Mouse (Mus musculus) embryo, embryonic 9.5 days (tissue): ENCODE measurements around the gene Pik3cb.

Source experiments
- DNase-seq: peaks from one replicate; pipeline ENCODE4 v3.0.0-alpha.2; 2017; ENCODE audit errors: extremely low spot score

Gene Pik3cb

GRCm38 (mm10) chr9:99009069-99009897 is 131.1 kb downstream of the Pik3cb start:
- no peak for DNase-seq

DNA sequence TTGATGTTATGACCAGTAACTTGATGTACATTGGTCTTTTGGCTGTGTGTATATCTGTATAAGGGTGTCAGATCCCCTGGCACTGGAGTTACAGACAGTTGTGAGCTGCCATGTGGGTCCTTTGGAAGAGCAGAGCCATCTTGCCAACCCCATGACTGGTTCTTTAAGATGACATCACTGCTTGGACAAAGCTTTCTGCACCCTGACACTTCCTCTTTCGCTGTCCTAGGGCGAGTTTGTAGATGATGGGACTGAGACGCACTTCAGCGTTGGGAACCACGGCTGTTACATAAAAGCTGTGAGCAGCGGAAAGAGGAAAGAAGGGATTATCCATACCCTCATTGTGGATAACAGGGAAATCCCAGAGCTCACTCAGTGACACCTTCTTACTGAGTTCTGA is 139.1 kb downstream of the Pik3cb start:
- no peak for DNase-seq

DNA sequence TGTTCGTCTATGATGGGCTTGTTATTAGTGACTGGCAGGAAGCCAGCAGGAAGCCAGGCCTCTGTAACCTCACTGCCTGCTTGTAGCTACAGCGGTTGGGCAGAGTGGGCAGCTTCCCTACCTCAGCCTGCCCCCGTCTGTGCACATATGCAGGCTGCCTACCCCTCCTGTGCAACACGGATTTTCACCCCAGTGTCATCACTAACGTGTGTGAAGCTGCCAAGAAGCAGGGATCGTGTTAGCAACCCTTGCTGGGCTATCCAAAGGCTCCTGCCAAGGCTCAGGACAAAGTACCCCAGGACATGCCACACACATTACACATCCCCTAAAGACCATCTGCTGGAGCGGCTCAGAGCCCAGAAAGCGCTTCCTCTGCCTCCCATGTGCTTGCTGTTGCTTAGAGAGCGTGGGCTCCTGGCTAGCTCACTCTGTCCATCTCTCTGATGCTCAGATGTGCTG is 140.5 kb downstream of the Pik3cb start:
- no peak for DNase-seq

- no peak for DNase-seq
Measured at GRCm38 (mm10) chr9:98994103-98994502, 146.3 kb downstream of the Pik3cb start.

GRCm38 (mm10) chr9:98987131-98987530 is 153.3 kb downstream of the Pik3cb start:
- DNase-seq = no peak
